Mouse (Mus musculus) urinary bladder, postnatal 4 days (tissue): Measurements from ENCODE around the gene Gja3.

Experiments used
- DNase-seq, 2 experiments: peaks; one replicate each; pipeline ENCODE4 v3.0.0; 2021 to 2022; ENCODE audit warnings: low spot score in 2 of 2

The Gja3 gene

GRCm38 (mm10) chr14:57057563-57058321 lies at the start of gene Gja3:
Gja3 (minus strand) TSS chr14:57058100.
- peak; percentile 24 to 64 for DNase-seq

GRCm38 (mm10) chr14:57107091-57107490 lies 49.2 kb upstream of the Gja3 start:
- DNase-seq, result no peak

GRCm38 (mm10) chr14:57105721-57106120 lies 47.8 kb upstream of the Gja3 start:
- DNase-seq, result no peak

- DNase-seq, result no peak
Observed at GRCm38 (mm10) chr14:57105111-57105510, 47.2 kb upstream of the Gja3 start.

GRCm38 (mm10) chr14:57104106-57105023 lies 46.5 kb upstream of the Gja3 start, which contains the start of gene Gjb2:
Gjb2 (minus strand) TSS chr14:57104702.
- peak in 1 of 2 experiments; percentile 30 for DNase-seq

- DNase-seq, result no peak
Observed at GRCm38 (mm10) chr14:57103711-57104105, 45.8 kb upstream of the Gja3 start.

- no peak for DNase-seq
Observed at GRCm38 (mm10) chr14:57103121-57103520, 45.2 kb upstream of the Gja3 start.

- DNase-seq, result no peak
Observed at GRCm38 (mm10) chr14:57101623-57102022, 43.7 kb upstream of the Gja3 start.

GRCm38 (mm10) chr14:57095855-57096254 lies 38.0 kb upstream of the Gja3 start:
- DNase-seq, result no peak

GRCm38 (mm10) chr14:57093029-57093428 lies 35.1 kb upstream of the Gja3 start:
- DNase-seq, result no peak

GRCm38 (mm10) chr14:57090001-57090400 lies 32.1 kb upstream of the Gja3 start:
- DNase-seq, result no peak

GRCm38 (mm10) chr14:57089107-57089506 lies 31.2 kb upstream of the Gja3 start:
- peak in 1 of 2 experiments; percentile 49 for DNase-seq

GRCm38 (mm10) chr14:57084180-57084668 lies 26.3 kb upstream of the Gja3 start:
- no peak for DNase-seq

GRCm38 (mm10) chr14:57082863-57083262 lies 25.0 kb upstream of the Gja3 start:
- no peak for DNase-seq

- DNase-seq, result no peak
Observed at GRCm38 (mm10) chr14:57075537-57075936, 17.6 kb upstream of the Gja3 start.

GRCm38 (mm10) chr14:57069906-57070305 lies 12.0 kb upstream of the Gja3 start:
- peak in 1 of 2 experiments; percentile 65 for DNase-seq

GRCm38 (mm10) chr14:57066053-57066452 lies 8.2 kb upstream of the Gja3 start:
- no peak for DNase-seq

- DNase-seq, result peak; percentile 34 to 68
Observed at GRCm38 (mm10) chr14:57060052-57060451, 2.2 kb upstream of the Gja3 start.

- DNase-seq, result no peak
Observed at GRCm38 (mm10) chr14:57057204-57057562, 717 bp downstream of the Gja3 start.

GRCm38 (mm10) chr14:57052713-57053112 lies 5.2 kb downstream of the Gja3 start:
- DNase-seq, result no peak

- DNase-seq, result no peak
Observed at GRCm38 (mm10) chr14:57043863-57044262, 14.0 kb downstream of the Gja3 start.

- DNase-seq, result no peak
Observed at GRCm38 (mm10) chr14:57041439-57041838, 16.5 kb downstream of the Gja3 start.
